9 mouse cellular contexts compared by ENCODE assay signal in genomic region chr4:43399391-43400131, GRCm38 (mm10). TPM values are rescaled to one million over a fixed set of nuclear protein-coding genes. Genes with fewer than 3 reads are reported as not detected.
DNase-seq lines count a peak whose midpoint lies in the region; ATAC-seq and TF ChIP-seq lines count a peak whose summit lies in the region.
"Had no signal": no experiment of that assay in that cellular context is flagged by ENCODE, and none has a peak within 500 bp of the region (broad histone marks: within the 10 kb centered on the region; RNA-seq: fewer than 3 reads in every experiment).

No protein-coding gene starts in this region.

- no peaks in the 10 kb centered on the region for H3K27me3 ChIP-seq in forebrain, postnatal 0 days (ENCODE audit: insufficient read depth, low read length)
- no peaks in the 10 kb centered on the region for H3K27me3 ChIP-seq in forebrain, embryonic 12.5 days
- no peaks in the 10 kb centered on the region for H3K27me3 ChIP-seq in embryonic facial prominence, embryonic 14.5 days (replicated peaks; ENCODE audit: control insufficient read depth, insufficient read depth, low read length)
- H3K27me3 ChIP-seq in hindbrain, embryonic 15.5 days, result no peaks in the 10 kb centered on the region

- ATAC-seq in forebrain, postnatal 0 days, result peak; percentile 1; the same call in 1 of the 2 replicates
- no peak for ATAC-seq in forebrain, embryonic 12.5 days (ENCODE audit: low FRiP score)
- peak; percentile 45 for ATAC-seq in embryonic facial prominence, embryonic 14.5 days (ENCODE audit: low read depth)
- ATAC-seq in hindbrain, embryonic 15.5 days (ENCODE audit: low FRiP score, low read depth), result no peak

- no peak overlapping the region for H3K9ac ChIP-seq in forebrain, postnatal 0 days
- no peak overlapping the region for H3K9ac ChIP-seq in forebrain, embryonic 12.5 days
- H3K9ac ChIP-seq in embryonic facial prominence, embryonic 14.5 days (ENCODE audit: low read depth, low read length), result no peak overlapping the region
- H3K9ac ChIP-seq in hindbrain, embryonic 15.5 days, result no peak overlapping the region

- no peak for DNase-seq in forebrain, postnatal 0 days
- peak; percentile 76 for DNase-seq in embryonic facial prominence, embryonic 14.5 days (ENCODE audit: low spot score)
- peak; percentile 55 for DNase-seq in lung, postnatal 14 days
- no peak for DNase-seq in adrenal gland, postnatal 36 days
- DNase-seq in layer of hippocampus, adult 9-11 months, result no peak
- no peak for DNase-seq in spleen, adult 18-20 months

- WGBS in forebrain, postnatal 0 days, result 79% methylated on average over 31 of the region's 31 CpGs
- 86% methylated on average over 31 of the region's 31 CpGs for WGBS in forebrain, embryonic 12.5 days
- 60% methylated on average over 31 of the region's 31 CpGs for WGBS in embryonic facial prominence, embryonic 14.5 days
- WGBS in hindbrain, embryonic 15.5 days, result 74% methylated on average over 31 of the region's 31 CpGs

- H3K9me3 ChIP-seq in forebrain, postnatal 0 days (ENCODE audit: low read length), result no peaks in the 10 kb centered on the region
- H3K9me3 ChIP-seq in forebrain, embryonic 12.5 days, result no peaks in the 10 kb centered on the region
- no peaks in the 10 kb centered on the region for H3K9me3 ChIP-seq in embryonic facial prominence, embryonic 14.5 days (ENCODE audit: control insufficient read depth, low read length)
- no peaks in the 10 kb centered on the region for H3K9me3 ChIP-seq in hindbrain, embryonic 15.5 days

- peaks cover 6% of the 10 kb centered on the region; the same call in 1 of the 2 replicates for H3K36me3 ChIP-seq in forebrain, postnatal 0 days (ENCODE audit: insufficient read depth)
- no peaks in the 10 kb centered on the region for H3K36me3 ChIP-seq in forebrain, embryonic 12.5 days (replicated peaks)
- H3K36me3 ChIP-seq in embryonic facial prominence, embryonic 14.5 days (ENCODE audit: control insufficient read depth, insufficient read depth, low read length), result no peaks in the 10 kb centered on the region
- H3K36me3 ChIP-seq in hindbrain, embryonic 15.5 days, result no peaks in the 10 kb centered on the region

- no peaks in the 10 kb centered on the region for H3K4me1 ChIP-seq in forebrain, postnatal 0 days (ENCODE audit: insufficient read depth)
- H3K4me1 ChIP-seq in forebrain, embryonic 12.5 days, result peaks cover 20% of the 10 kb centered on the region
- H3K4me1 ChIP-seq in embryonic facial prominence, embryonic 14.5 days (ENCODE audit: control insufficient read depth, insufficient read depth, low read length), result peaks cover 43% of the 10 kb centered on the region
- peaks cover 27% of the 10 kb centered on the region for H3K4me1 ChIP-seq in hindbrain, embryonic 15.5 days (replicated peaks)

- H3K4me2 ChIP-seq in forebrain, postnatal 0 days (ENCODE audit: low read depth), result peak overlapping the region; percentile 23
- H3K4me2 ChIP-seq in forebrain, embryonic 12.5 days, result no peak overlapping the region
- peak overlapping the region; percentile 44 for H3K4me2 ChIP-seq in embryonic facial prominence, embryonic 14.5 days (ENCODE audit: low read depth, low read length)
- peak overlapping the region; percentile 9 for H3K4me2 ChIP-seq in hindbrain, embryonic 15.5 days

- no peak overlapping the region for H3K4me3 ChIP-seq in forebrain, postnatal 0 days (ENCODE audit: low read depth, low read length)
- H3K4me3 ChIP-seq in forebrain, embryonic 12.5 days (replicated peaks), result no peak overlapping the region
- H3K4me3 ChIP-seq in embryonic facial prominence, embryonic 14.5 days (ENCODE audit: low read depth, low read length), result no peak overlapping the region
- no peak overlapping the region for H3K4me3 ChIP-seq in hindbrain, embryonic 15.5 days

- TF ChIP-seq CTCF in forebrain, postnatal 0 days (IDR thresholded peaks at IDR 0.05; ENCODE audit: low read depth), result no peak

- peak overlapping the region; percentile 45; the same call in 1 of the 2 replicates for H3K27ac ChIP-seq in forebrain, postnatal 0 days (ENCODE audit: low read depth, low read length)
- H3K27ac ChIP-seq in forebrain, embryonic 12.5 days, result no peak overlapping the region
- peak overlapping the region; percentile 67 for H3K27ac ChIP-seq in embryonic facial prominence, embryonic 14.5 days (replicated peaks; ENCODE audit: low read depth, low read length)
- H3K27ac ChIP-seq in hindbrain, embryonic 15.5 days (replicated peaks), result peak overlapping the region; percentile 1; the same call in 1 of the 2 replicates

RNA-seq across cellular contexts. Expression of gene Rusc2, which starts 17.8 kb away (rescaled TPM):
- total RNA-seq in forebrain, postnatal 0 days (2014; rRNA removed), result 116 and 148 TPM in 2 replicates
- 73.2 and 75.8 TPM in 2 replicates for polyA plus RNA-seq in forebrain, postnatal 0 days (2015; fragmentation: Nextera tagmentation; extraction: Ambion mirVana)
- 37.6 and 44.9 TPM in 2 replicates for polyA plus RNA-seq in forebrain, embryonic 12.5 days (2016; fragmentation: Nextera tagmentation; extraction: Ambion mirVana)
- polyA plus RNA-seq in embryonic facial prominence, embryonic 14.5 days (2014; fragmentation: Nextera tagmentation; extraction: Ambion mirVana), result 11.3 and 11.5 TPM in 2 replicates
- polyA plus RNA-seq in hindbrain, embryonic 15.5 days (2015; fragmentation: Nextera tagmentation; extraction: Ambion mirVana), result 88.8 and 99.5 TPM in 2 replicates
- 10 to 100 TPM; 37.2 to 50.1 TPM for total RNA-seq in adrenal gland, postnatal 36 days (2021)

RNA-seq across cellular contexts. Expression of gene Fam166b, which starts 29.4 kb away (rescaled TPM):
- 0.15 and 1.3 TPM in 2 replicates for total RNA-seq in forebrain, postnatal 0 days (2014; rRNA removed)
- polyA plus RNA-seq in forebrain, postnatal 0 days (2015; fragmentation: Nextera tagmentation; extraction: Ambion mirVana), result 0.58 and 0.96 TPM in 2 replicates
- 0.23 TPM in 1 of 2 replicates, not detected in the other for polyA plus RNA-seq in forebrain, embryonic 12.5 days (2016; fragmentation: Nextera tagmentation; extraction: Ambion mirVana)
- 0.22 and 0.33 TPM in 2 replicates for polyA plus RNA-seq in embryonic facial prominence, embryonic 14.5 days (2014; fragmentation: Nextera tagmentation; extraction: Ambion mirVana)
- 0.79 and 1.5 TPM in 2 replicates for polyA plus RNA-seq in hindbrain, embryonic 15.5 days (2015; fragmentation: Nextera tagmentation; extraction: Ambion mirVana)
- under 1 TPM in 1 of 2 experiments, not detected in 1; 0.92 TPM for total RNA-seq in adrenal gland, postnatal 36 days (2021)
- total RNA-seq: common myeloid progenitor, adult 5-6 weeks had no signal

RNA-seq across cellular contexts. Expression of gene Tesk1, which starts 42.2 kb away (rescaled TPM):
- total RNA-seq in forebrain, postnatal 0 days (2014; rRNA removed), result 101 and 124 TPM in 2 replicates
- polyA plus RNA-seq in forebrain, postnatal 0 days (2015; fragmentation: Nextera tagmentation; extraction: Ambion mirVana), result 14.8 and 15.4 TPM in 2 replicates
- 10.5 and 12.6 TPM in 2 replicates for polyA plus RNA-seq in forebrain, embryonic 12.5 days (2016; fragmentation: Nextera tagmentation; extraction: Ambion mirVana)
- 13.2 and 14.8 TPM in 2 replicates for polyA plus RNA-seq in embryonic facial prominence, embryonic 14.5 days (2014; fragmentation: Nextera tagmentation; extraction: Ambion mirVana)
- polyA plus RNA-seq in hindbrain, embryonic 15.5 days (2015; fragmentation: Nextera tagmentation; extraction: Ambion mirVana), result 16.2 and 16.8 TPM in 2 replicates
- 10 to 100 TPM; 52.2 to 65.5 TPM for total RNA-seq in adrenal gland, postnatal 36 days (2021)

RNA-seq across cellular contexts. Expression of gene Cd72, which starts 54.9 kb away (rescaled TPM):
- total RNA-seq in forebrain, postnatal 0 days (2014; rRNA removed), result 0.19 TPM in 1 of 2 replicates, not detected in the other
- polyA plus RNA-seq in forebrain, postnatal 0 days (2015; fragmentation: Nextera tagmentation; extraction: Ambion mirVana), result 3.2 and 4.6 TPM in 2 replicates
- polyA plus RNA-seq in forebrain, embryonic 12.5 days (2016; fragmentation: Nextera tagmentation; extraction: Ambion mirVana), result 2.9 and 3.8 TPM in 2 replicates
- 2.9 and 3.9 TPM in 2 replicates for polyA plus RNA-seq in embryonic facial prominence, embryonic 14.5 days (2014; fragmentation: Nextera tagmentation; extraction: Ambion mirVana)
- polyA plus RNA-seq in hindbrain, embryonic 15.5 days (2015; fragmentation: Nextera tagmentation; extraction: Ambion mirVana), result 5.3 and 5.7 TPM in 2 replicates
- total RNA-seq in adrenal gland, postnatal 36 days (2021), result 1 to 10 TPM; 2.7 to 3.4 TPM

Comparison
In these comparisons a context has a peak if more than half of its experiments do, and no peak if none do; other contexts are left out.
1. ATAC-seq: peak in forebrain, postnatal 0 days (single experiment) and embryonic facial prominence, embryonic 14.5 days (single experiment); none in forebrain, embryonic 12.5 days (single experiment) and hindbrain, embryonic 15.5 days (single experiment).
2. DNase-seq: peak in embryonic facial prominence, embryonic 14.5 days (single experiment) and lung, postnatal 14 days (single experiment); none in forebrain, postnatal 0 days (single experiment), adrenal gland, postnatal 36 days (0 of 2), layer of hippocampus, adult 9-11 months (single experiment) and spleen, adult 18-20 months (0 of 2).